Mouse (Mus musculus): ENCODE measurements around the gene Ctnnbip1.

The Ctnnbip1 gene

GRCm38 (mm10) chr4:149517868-149518340 lies at the start of gene Ctnnbip1:
Gene Ctnnbip1, plus strand, starts transcription at chr4:149518236.
- peak; percentile 94 to 95 for DNase-seq (ENCODE audit: low spot score in 2 of 2)

- no peak for DNase-seq (ENCODE audit: low spot score in 2 of 2)
Measured at GRCm38 (mm10) chr4:149469557-149469956, 48.5 kb upstream of the Ctnnbip1 start.

DNA sequence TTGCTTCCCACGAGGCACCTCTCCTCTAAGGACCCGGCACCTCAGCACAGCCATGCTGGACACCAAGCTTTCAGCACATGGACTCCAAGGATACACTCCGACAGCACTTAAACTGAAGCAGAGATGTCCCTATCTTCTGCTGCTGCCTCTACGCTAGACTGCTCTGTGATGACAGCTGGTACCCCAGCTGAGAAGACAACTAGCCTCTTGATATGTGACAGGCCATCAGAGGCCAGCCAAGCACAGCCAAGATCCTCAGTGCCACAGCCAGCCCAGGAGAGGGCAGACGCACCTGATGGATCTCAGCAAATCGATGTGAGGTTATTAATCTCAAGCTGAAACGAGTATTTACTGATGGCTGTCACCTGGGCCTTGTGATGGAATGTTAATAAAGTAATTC lies 42.9 kb upstream of the Ctnnbip1 start:
- no peak for DNase-seq (ENCODE audit: low spot score in 2 of 2)

DNA sequence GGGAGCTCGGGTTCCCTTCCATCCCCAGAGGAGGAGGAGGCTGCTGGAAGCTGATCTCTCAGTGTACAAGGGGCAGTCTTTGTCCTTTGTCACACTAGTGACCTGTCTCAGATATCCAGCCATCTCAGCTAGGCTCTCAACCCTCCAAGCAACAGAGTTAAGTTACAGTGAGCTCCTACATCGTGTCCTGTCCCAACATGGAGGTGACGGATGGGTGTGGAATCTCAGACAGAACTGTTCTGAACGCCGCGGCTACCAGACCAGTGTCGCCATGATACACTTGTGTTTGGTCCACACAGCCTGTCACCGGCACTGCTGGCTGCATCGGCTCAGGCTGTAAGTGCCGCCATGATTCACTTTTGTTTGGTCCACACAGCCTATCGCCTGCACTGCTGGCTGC lies 41.0 kb upstream of the Ctnnbip1 start, which contains the start of gene Tmem274:
Tmem274 (plus strand) TSS at position 301 of the 400 bp plus-strand sequence.
- no peak for DNase-seq (ENCODE audit: low spot score in 2 of 2)

GRCm38 (mm10) chr4:149484566-149484965 lies 33.5 kb upstream of the Ctnnbip1 start:
- DNase-seq (ENCODE audit: low spot score in 2 of 2): no peak

GRCm38 (mm10) chr4:149485053-149485824 lies 32.8 kb upstream of the Ctnnbip1 start, which contains the start of the genes Nmnat1 and Lzic:
Gene Nmnat1, minus strand, starts transcription at chr4:149485202.
Gene Lzic, plus strand, starts transcription at chr4:149485229.
- peak; percentile 91 for DNase-seq (ENCODE audit: low spot score in 2 of 2)

DNA sequence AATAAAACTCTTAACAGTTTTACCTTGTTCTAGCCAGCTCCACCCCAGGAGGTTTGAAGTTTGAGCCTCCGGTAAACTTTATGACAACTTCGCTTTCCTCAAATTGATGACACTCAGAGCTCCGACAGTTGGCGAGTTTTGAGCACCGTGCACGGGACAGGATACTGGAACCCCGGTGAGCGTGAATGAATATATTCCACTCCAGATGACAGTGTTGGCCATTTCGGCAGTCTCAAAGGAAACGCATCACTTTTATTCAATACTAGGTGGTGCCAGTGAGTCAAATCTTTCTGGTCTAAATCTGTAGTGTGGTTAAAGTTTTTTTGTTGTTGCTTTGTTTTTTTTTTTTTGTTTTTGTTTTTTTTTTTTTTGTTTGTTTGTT lies 32.2 kb upstream of the Ctnnbip1 start:
- peak; percentile 11 to 31 for DNase-seq (ENCODE audit: low spot score in 2 of 2)

- DNase-seq (ENCODE audit: low spot score in 2 of 2): no peak
Measured at GRCm38 (mm10) chr4:149487729-149488128, 30.3 kb upstream of the Ctnnbip1 start.

GRCm38 (mm10) chr4:149489415-149490240 lies 28.4 kb upstream of the Ctnnbip1 start:
- DNase-seq (ENCODE audit: low spot score in 2 of 2): no peak

- no peak for DNase-seq (ENCODE audit: low spot score in 2 of 2)
Measured at GRCm38 (mm10) chr4:149491151-149491550, 26.9 kb upstream of the Ctnnbip1 start.

GRCm38 (mm10) chr4:149496612-149497011 lies 21.4 kb upstream of the Ctnnbip1 start:
- DNase-seq (ENCODE audit: low spot score in 2 of 2): peak in 1 of 2 experiments; percentile 6

DNA sequence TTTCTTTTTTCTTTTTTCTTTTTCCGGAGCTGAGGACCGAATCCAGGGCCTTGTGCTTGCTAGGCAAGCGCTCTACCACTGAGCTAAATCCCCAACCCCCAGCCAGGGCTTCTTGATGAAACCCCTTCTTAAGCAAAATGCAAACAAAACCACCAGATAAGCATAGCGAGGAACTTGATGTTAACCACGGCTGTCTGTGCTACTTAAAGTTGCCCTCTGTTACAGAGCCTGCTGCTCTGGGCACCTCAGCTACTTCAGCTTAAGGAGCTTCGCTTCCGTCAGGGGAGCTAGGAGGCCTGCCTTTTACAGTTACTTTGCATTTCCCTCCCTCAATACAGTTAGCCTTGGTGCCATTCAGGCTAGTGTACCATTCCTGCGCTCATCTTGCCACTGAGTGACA lies 19.1 kb upstream of the Ctnnbip1 start:
- DNase-seq (ENCODE audit: low spot score in 2 of 2): no peak

- DNase-seq (ENCODE audit: low spot score in 2 of 2): no peak
Measured at GRCm38 (mm10) chr4:149499790-149500189, 18.2 kb upstream of the Ctnnbip1 start.

DNA sequence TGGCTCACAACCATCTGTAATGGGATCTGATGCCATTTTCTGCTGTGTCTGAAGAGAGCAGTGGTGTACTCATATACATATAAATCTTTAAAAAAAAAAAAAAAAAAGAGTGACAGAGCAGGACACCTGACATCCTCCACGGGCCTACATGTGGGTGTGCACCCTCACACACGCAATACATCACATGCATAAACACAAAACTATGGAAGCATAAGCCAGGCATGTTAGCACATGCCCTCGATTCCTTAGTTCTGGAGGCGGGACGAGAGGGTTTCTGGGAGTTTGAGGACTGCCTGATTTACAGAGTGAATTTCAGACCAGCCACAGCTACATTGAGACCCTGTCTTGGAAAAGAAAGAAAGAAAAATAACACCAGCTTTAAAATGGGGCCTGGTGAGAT lies 13.7 kb upstream of the Ctnnbip1 start:
- DNase-seq (ENCODE audit: low spot score in 2 of 2): no peak

DNA sequence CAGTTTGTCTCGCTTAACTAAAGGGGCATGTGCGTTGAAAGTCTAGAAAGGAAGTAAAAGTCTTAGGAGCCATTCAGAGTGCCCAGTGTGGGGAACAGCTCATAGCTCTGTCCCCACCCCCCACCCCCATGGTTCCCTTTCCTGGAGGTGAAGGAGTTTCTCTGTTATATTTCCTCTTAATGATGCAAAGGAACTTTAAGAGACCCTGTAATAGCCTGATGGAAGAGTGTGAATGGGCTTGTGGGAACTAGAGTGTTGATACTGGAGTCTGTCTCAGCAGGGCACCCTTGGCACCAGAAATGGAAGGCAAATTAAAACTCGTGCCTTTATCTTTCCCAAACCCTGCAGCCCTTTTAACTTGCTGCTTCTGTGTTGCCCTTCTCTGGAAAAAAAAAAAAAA lies 13.2 kb upstream of the Ctnnbip1 start:
- no peak for DNase-seq (ENCODE audit: low spot score in 2 of 2)

DNA sequence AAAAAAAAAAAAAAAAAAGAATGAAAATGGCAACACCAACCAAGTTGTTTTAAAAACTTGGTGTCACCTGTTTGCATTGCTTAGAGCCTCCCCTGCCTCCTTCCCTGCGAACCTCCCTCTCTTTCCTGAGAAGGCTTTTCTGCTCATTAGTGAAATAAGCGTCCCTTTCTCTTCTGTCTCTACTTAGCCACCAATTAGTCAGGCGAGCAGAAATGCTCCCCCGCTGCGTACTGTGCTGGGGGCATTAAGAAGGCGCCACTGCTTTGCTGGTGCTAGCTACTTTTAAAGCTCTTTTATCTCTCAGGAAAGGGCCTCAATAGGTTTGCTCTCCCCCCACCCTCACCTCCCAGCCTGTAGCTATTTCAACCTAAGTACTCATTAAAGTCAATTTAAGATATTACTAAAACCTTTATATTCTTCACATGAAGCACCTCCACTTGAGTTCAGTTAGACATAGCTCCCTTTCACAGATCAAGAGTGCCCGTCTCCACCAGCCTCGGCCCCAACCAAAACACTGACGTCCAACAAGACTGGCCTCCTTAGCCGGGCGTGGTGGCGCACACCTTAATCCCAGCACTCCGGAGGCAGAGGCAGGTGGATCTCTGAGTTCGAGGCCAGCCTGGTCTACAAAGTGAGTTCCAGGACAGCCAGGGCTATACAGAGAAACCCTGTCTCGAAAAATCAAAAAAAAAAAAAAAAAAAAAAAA lies 12.6 kb upstream of the Ctnnbip1 start:
- no peak for DNase-seq (ENCODE audit: low spot score in 2 of 2)

- DNase-seq (ENCODE audit: low spot score in 2 of 2): no peak
Measured at GRCm38 (mm10) chr4:149506904-149507303, 11.1 kb upstream of the Ctnnbip1 start.

DNA sequence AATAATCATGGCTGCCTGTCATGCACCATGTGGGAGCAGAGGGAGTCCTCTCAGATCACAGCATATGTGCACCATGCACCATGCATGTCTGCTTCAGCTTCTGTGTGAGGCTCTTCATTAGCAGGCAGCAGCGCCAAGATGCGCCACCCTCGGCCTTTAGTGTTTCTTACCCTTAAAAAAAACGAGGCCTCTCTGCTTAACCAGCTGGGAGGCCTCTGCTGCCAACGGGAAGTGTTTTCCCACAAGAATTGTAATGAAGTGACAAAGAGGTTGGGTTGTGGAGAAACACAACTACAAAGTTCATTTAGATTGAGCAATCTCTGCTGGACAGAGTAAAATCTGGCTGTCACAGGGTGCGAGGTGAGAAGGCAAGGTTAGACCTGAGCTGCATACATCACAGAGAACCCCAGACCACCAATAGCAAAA lies 6.8 kb upstream of the Ctnnbip1 start:
- peak in 1 of 2 experiments; percentile 20 for DNase-seq (ENCODE audit: low spot score in 2 of 2)

- DNase-seq (ENCODE audit: low spot score in 2 of 2): no peak
Measured at GRCm38 (mm10) chr4:149512072-149512471, 6.0 kb upstream of the Ctnnbip1 start.

DNA sequence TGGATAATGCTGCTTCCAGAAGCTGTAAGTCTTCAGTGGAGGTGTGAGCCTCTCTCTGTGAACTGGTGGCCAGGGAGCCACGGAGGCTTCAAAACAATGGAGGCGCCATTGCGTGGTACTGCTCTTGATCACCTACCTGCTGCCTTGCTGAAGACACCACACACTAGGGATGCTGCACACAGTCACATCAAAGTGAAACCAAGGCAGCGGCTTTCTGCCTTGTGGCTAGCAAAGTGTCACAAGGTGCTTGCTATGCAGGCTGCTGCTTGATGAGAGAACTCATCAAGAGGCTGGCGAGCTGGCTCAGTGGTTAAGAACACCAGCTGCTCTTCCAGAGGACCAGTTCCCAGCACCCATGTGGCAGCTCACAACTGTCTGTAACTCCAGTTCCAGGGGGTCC lies 2.3 kb upstream of the Ctnnbip1 start:
- no peak for DNase-seq (ENCODE audit: low spot score in 2 of 2)

GRCm38 (mm10) chr4:149518351-149519220 lies 550 bp downstream of the Ctnnbip1 start:
- DNase-seq (ENCODE audit: low spot score in 2 of 2): no peak
